Mouse (Mus musculus): ENCODE measurements around the gene Cd3eap. TPM values are rescaled to one million over a fixed set of nuclear protein-coding genes. Genes with fewer than 3 reads are reported as not detected.

Gene Cd3eap
- total and polyA plus RNA-seq, 3 experiments = 14.4 to 36.9 (median 22.6) TPM

DNA sequence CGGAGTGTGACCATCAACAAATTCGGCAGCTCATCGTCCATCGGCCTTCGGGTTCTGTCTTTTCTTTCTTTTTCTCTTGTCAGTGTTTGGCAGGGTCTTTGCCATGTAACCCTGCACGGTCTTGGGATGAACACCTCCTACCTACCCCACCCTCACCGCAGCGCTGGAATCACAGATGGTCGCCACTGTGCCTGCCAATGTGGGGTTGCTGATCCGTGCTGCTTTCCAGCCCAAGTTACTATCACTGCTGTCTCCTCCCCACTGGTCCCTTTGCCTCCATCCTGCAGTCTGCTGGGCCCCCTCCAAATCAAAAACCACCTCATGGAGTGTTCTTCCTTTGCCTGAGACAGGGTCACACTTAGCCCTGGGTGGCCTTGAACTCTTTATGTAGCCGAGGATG is 35.1 kb downstream of the Cd3eap start:
- DNase-seq (ENCODE audit: extremely low read depth) = no peak
- Histone ChIP-seq H3K27me3 (replicated peaks) (peaks cover 78% of the 10 kb centered on the region), H3K36me3 (replicated peaks in 1 of 2; ENCODE audit: control insufficient read depth in 1 of 2, insufficient read depth in 1 of 2, low read length in 1 of 2) (no peaks in the 10 kb centered on the region), H3K9ac (ENCODE audit: insufficient read depth, low read depth) (no peak overlapping the region), H3K27ac (ENCODE audit: insufficient read depth, low read depth) (no peak overlapping the region), H3K79me2 (replicated peaks; ENCODE audit: control insufficient read depth, extremely low read depth, insufficient read depth, poor library complexity, severe bottlenecking) (no peaks in the 10 kb centered on the region), H3K4me1 (ENCODE audit: control insufficient read depth in 1 of 2, insufficient read depth in 2 of 2) (peaks cover 19 to 60% of the 10 kb centered on the region in 2 experiments), H3K9me3 (replicated peaks; ENCODE audit: low read length) (peaks cover 25% of the 10 kb centered on the region), H3K4me2 (ENCODE audit: insufficient read depth, low read depth, poor library complexity, severe bottlenecking) (no peak overlapping the region), H3K4me3 (replicated peaks in 1 of 3; ENCODE audit: low read depth in 2 of 3, low read length in 2 of 3, poor library complexity in 1 of 3) (no peak overlapping the region)
- dilution Hi-C loops (cut with MboI; ENCODE audit: extremely low pct_ligation_motif_present, extremely low pct_unique_long_range_greater_than_20kb, low sequenced_read_pairs) (no loop called here), in situ Hi-C loops (cut with MboI; ENCODE audit: low pct_ligation_motif_present, low pct_unique_long_range_greater_than_20kb, low sequenced_read_pairs) (no loop called here)
- TF ChIP-seq UBTF (IDR thresholded peaks at IDR 0.05; ENCODE audit: low read depth, low read length) (no peak), GABPA (IDR thresholded peaks at IDR 0.05; ENCODE audit: insufficient replicate concordance, low read depth, low read length) (no peak), RAD21 (IDR thresholded peaks at IDR 0.05; ENCODE audit: low read depth, low read length) (no peak), USF2 (conservative IDR thresholded peaks at IDR 0.05; ENCODE audit: low read depth, low read length) (no peak), BHLHE40 (IDR thresholded peaks at IDR 0.05; ENCODE audit: low read depth, low read length) (no peak), MAFK (IDR thresholded peaks at IDR 0.05; ENCODE audit: insufficient replicate concordance, low read length) (no peak), KAT2A (IDR thresholded peaks at IDR 0.05; ENCODE audit: insufficient replicate concordance, low read length) (no peak), ZNF384 (IDR thresholded peaks at IDR 0.05; ENCODE audit: low read depth, low read length) (no peak), ELF1 (IDR thresholded peaks at IDR 0.05; ENCODE audit: low read depth, low read length) (no peak), JUN (IDR thresholded peaks at IDR 0.05; ENCODE audit: insufficient read depth, low read depth, low read length) (no peak), JUND (conservative IDR thresholded peaks at IDR 0.05; ENCODE audit: low read depth, low read length) (no peak), MAZ (IDR thresholded peaks at IDR 0.05; ENCODE audit: low read depth, low read length) (no peak), EP300 (IDR thresholded peaks at IDR 0.05; ENCODE audit: low read length) (no peak), MYC (IDR thresholded peaks at IDR 0.05; ENCODE audit: low read depth, low read length) (no peak), TBP (conservative IDR thresholded peaks at IDR 0.05; ENCODE audit: low read depth, low read length) (no peak), SIN3A (IDR thresholded peaks at IDR 0.05; ENCODE audit: low read length) (no peak), ZMIZ1 (IDR thresholded peaks at IDR 0.05; ENCODE audit: low read depth, low read length) (no peak), TCF12 (IDR thresholded peaks at IDR 0.05; ENCODE audit: low read depth, low read length) (no peak)

DNA sequence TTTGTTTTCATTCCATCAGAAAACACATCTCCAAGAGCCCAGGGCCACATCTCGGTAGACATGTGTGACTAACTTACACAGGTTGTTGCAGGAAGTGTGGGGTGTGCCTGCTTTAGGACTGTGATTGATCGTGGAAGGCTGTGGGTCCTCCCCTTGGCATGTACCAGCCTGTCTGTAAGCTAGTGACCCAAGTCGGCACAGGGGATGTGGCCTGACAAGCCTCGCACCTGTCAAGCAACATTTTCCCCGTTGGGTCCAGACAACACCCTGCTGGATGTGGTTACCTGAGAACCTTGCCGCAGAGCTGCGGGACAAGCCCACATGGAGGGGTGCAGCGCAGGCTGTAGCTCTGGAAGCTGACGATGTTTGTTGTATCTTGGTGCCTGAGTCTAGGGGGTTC is 36.8 kb downstream of the Cd3eap start:
- no peak overlapping the region for H3K9ac ChIP-seq (ENCODE audit: insufficient read depth, low read depth)
- H3K27me3 ChIP-seq (replicated peaks) = peaks cover 80% of the 10 kb centered on the region
- in situ Hi-C loops (cut with MboI; ENCODE audit: low pct_ligation_motif_present, low pct_unique_long_range_greater_than_20kb, low sequenced_read_pairs) (no loop called here), dilution Hi-C loops (cut with MboI; ENCODE audit: extremely low pct_ligation_motif_present, extremely low pct_unique_long_range_greater_than_20kb, low sequenced_read_pairs) (no loop called here)
- peaks cover 12% of the 10 kb centered on the region for H3K9me3 ChIP-seq (replicated peaks; ENCODE audit: low read length)
- no peaks in the 10 kb centered on the region for H3K79me2 ChIP-seq (replicated peaks; ENCODE audit: control insufficient read depth, extremely low read depth, insufficient read depth, poor library complexity, severe bottlenecking)
- no peak overlapping the region for H3K27ac ChIP-seq (ENCODE audit: insufficient read depth, low read depth)
- no peak overlapping the region for H3K4me2 ChIP-seq (ENCODE audit: insufficient read depth, low read depth, poor library complexity, severe bottlenecking)
- DNase-seq (ENCODE audit: extremely low read depth) = no peak
- TF ChIP-seq POLR2AphosphoS2 (IDR thresholded peaks at IDR 0.05; ENCODE audit: low read depth, low read length) (no peak), MYC (IDR thresholded peaks at IDR 0.05; ENCODE audit: low read depth, low read length) (no peak), JUND (conservative IDR thresholded peaks at IDR 0.05; ENCODE audit: low read depth, low read length) (no peak), JUN (IDR thresholded peaks at IDR 0.05; ENCODE audit: insufficient read depth, low read depth, low read length) (no peak), CHD1 (IDR thresholded peaks at IDR 0.05; ENCODE audit: low read depth, low read length) (no peak), MAX (IDR thresholded peaks at IDR 0.05; ENCODE audit: low read length) (no peak), ZNF384 (IDR thresholded peaks at IDR 0.05; ENCODE audit: low read depth, low read length) (no peak), ETS1 (conservative IDR thresholded peaks at IDR 0.05; ENCODE audit: low read depth, low read length) (no peak), SMC3 (IDR thresholded peaks at IDR 0.05; ENCODE audit: low read depth, low read length) (no peak), SIN3A (IDR thresholded peaks at IDR 0.05; ENCODE audit: low read length) (no peak), TCF12 (IDR thresholded peaks at IDR 0.05; ENCODE audit: low read depth, low read length) (no peak), CHD2 (IDR thresholded peaks at IDR 0.05; ENCODE audit: low read length) (no peak), ZMIZ1 (IDR thresholded peaks at IDR 0.05; ENCODE audit: low read depth, low read length) (no peak), RCOR1 (conservative IDR thresholded peaks at IDR 0.05; ENCODE audit: low read depth, low read length) (no peak), MAFK (IDR thresholded peaks at IDR 0.05; ENCODE audit: insufficient replicate concordance, low read length) (no peak), ZC3H11A (IDR thresholded peaks at IDR 0.05; ENCODE audit: low read depth, low read length) (no peak), EP300 (IDR thresholded peaks at IDR 0.05; ENCODE audit: low read length) (no peak), MEF2A (IDR thresholded peaks at IDR 0.05; ENCODE audit: borderline replicate concordance, low read depth, low read length) (no peak), CTCF (conservative IDR thresholded peaks at IDR 0.05 in 1 of 2, IDR thresholded peaks at IDR 0.05 in 1 of 2; ENCODE audit: low read depth in 2 of 2, low read length in 2 of 2) (no peak), GABPA (IDR thresholded peaks at IDR 0.05; ENCODE audit: insufficient replicate concordance, low read depth, low read length) (no peak)
- no peak overlapping the region for H3K4me3 ChIP-seq (replicated peaks in 1 of 3; ENCODE audit: low read depth in 2 of 3, low read length in 2 of 3, poor library complexity in 1 of 3)
- peaks cover 21 to 64% of the 10 kb centered on the region in 2 experiments for H3K4me1 ChIP-seq (ENCODE audit: control insufficient read depth in 1 of 2, insufficient read depth in 2 of 2)
- no peaks in the 10 kb centered on the region for H3K36me3 ChIP-seq (replicated peaks in 1 of 2; ENCODE audit: control insufficient read depth in 1 of 2, insufficient read depth in 1 of 2, low read length in 1 of 2)
